Mouse (Mus musculus) embryonic facial prominence, embryonic 10.5 days (tissue): ENCODE results near the gene Rpl36-ps4. TPM values are rescaled to one million over a fixed set of nuclear protein-coding genes. Genes with fewer than 3 reads are reported as not detected.

Experiments
- DNase-seq: peaks from one replicate; pipeline ENCODE4 v3.0.0-alpha.2; 2017; ENCODE audit warnings: low spot score
- H3K27ac ChIP-seq: fragments of 300-500 bp; sonication (generic); replicated peaks from 2 replicates; pipeline ENCODE4 v1.5.1; 2016; ENCODE audit warnings: mild to moderate bottlenecking
- H3K27me3 ChIP-seq: fragments of 300-500 bp; sonication (generic); replicated peaks from 2 replicates; pipeline ENCODE4 v1.6.1; 2016; ENCODE audit warnings: low read depth, mild to moderate bottlenecking; ENCODE audit not compliant: poor library complexity, severe bottlenecking
- H3K36me3 ChIP-seq: fragments of 300-500 bp; sonication (generic); replicated peaks from 2 replicates; pipeline ENCODE4 v1.6.1; 2016; ENCODE audit warnings: mild to moderate bottlenecking, moderate library complexity
- H3K4me1 ChIP-seq: fragments of 300-500 bp; sonication (generic); 2 replicates; pipeline ENCODE4 v1.6.1; 2016
- H3K4me3 ChIP-seq: fragments of 300-500 bp; sonication (generic); 2 replicates; pipeline ENCODE4 v1.5.1; 2016; ENCODE audit warnings: mild to moderate bottlenecking, moderate library complexity
- H3K9me3 ChIP-seq: fragments of 300-500 bp; sonication (generic); 2 replicates; pipeline ENCODE4 v1.6.1; 2016; ENCODE audit warnings: mild to moderate bottlenecking
- WGBS: fragments of 180-500 bp; shearing (Covaris S2); methylation state at CpG from one replicate; pipeline ENCODE4 v1.1.7; 2016; 5-methylcytosine and 5-hydroxymethylcytosine counted together
- polyA plus RNA-seq: library from polyadenylated mRNA; unstranded; fragments of >200 nt; fragmentation: Nextera tagmentation; extraction: Ambion mirVana; gene quantifications from 2 replicates; pipeline ENCODE4 v1.2.1, GENCODE M21; 2016

Rpl36-ps4 gene
- not detected in 2 replicates for polyA plus RNA-seq

DNA sequence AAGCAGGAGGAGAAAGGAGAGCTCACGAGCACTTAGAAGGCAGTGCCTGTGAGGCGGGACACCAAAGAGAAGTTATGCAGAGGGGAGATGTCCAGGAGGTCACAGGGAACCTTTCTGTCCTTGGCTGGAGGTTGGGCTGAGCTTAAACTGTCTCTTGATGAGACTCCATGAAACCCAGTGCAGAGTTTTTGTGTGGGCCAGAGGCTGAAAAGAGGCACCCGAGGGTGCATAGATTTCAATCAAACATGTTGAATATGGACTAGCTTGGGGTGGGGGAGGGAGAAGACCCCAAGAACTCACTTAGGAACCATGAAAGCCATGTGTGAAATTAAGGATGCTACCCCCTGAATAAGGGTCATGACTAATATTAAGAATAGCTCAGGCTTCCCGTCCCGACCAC is at the start of gene Rpl36-ps4:
TSS of gene Rpl36-ps4 (plus strand) at position 301 of the 400 bp plus-strand sequence.
- Histone ChIP-seq H3K4me3 (no peak within 1 kb of the TSS), H3K36me3 (no peaks in the 10 kb centered on the region), H3K27me3 (no peaks in the 10 kb centered on the region), H3K27ac (no peak within 1 kb of the TSS), H3K9me3 (no peaks in the 10 kb centered on the region), H3K4me1 (0 out of 2 replicates have a peak, but pooled peaks cover 4% of the 10 kb centered on the region)
- no peak for DNase-seq
- WGBS: 92% methylated on average over 5 of the region's 5 CpGs

DNA sequence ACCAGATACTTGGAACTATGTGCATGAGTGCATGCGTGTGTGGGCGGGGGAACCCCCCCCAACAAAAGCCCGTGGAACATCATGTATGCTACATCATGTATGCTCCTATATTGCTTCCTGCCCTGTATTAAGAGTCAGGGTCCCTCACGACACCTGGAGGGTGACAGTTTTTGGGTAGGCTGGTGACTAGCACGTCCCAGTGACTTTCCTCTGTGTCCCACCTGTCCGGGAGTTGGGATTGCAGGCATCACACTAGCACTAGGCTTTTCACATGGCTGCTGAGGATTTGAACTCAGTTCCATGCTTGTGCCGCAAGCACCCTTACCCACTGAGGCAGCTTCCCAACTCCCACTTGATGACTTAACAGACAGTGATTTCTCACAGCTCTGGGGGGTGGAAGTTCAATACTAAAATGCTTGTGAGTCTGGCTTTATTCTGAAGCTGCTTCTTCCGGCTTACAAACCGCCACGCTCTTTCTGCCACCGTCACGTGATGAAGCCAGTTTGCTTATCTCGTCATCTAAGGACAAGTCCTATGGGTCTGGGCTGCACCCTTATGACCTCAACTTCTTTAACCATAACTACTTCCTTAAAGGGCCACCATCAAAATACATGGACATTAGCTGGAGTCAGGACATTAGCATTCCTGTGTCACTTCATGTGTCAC is 49.2 kb upstream of the Rpl36-ps4 start:
- 84% methylated on average over 13 of the region's 13 CpGs for WGBS
- H3K27me3 ChIP-seq: peaks cover 16% of the 10 kb centered on the region
- no peaks in the 10 kb centered on the region for H3K36me3 ChIP-seq
- H3K4me1 ChIP-seq: no peaks in the 10 kb centered on the region; the same call in none of the 2 replicates
- no peaks in the 10 kb centered on the region for H3K9me3 ChIP-seq
- H3K4me3 ChIP-seq: no peak overlapping the region
- DNase-seq: no peak
- H3K27ac ChIP-seq: no peak overlapping the region

DNA sequence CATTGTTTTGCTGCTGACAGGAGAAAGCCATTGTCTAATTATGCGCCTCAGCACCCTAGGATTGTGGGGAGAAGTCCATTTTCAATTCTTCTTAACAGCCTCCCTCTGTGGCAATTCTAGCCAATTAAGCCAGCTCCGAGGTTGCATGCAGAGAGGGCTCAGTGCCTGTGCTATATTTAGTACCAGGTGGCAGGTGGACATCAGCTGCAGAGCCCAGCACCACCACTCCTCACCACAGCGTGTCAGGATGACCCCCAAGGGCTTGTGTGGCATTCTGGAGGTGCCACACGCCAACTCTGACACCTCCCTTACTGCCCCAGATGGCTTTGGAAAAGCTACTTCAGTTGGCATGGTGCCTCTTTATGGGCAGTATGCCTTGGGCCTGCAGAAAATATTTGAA is 48.5 kb upstream of the Rpl36-ps4 start:
- WGBS: 43% methylated on average over 4 of the region's 4 CpGs
- no peaks in the 10 kb centered on the region for H3K9me3 ChIP-seq
- no peak overlapping the region for H3K27ac ChIP-seq
- H3K4me1 ChIP-seq: peaks cover 2% of the 10 kb centered on the region
- no peak overlapping the region for H3K4me3 ChIP-seq
- no peaks in the 10 kb centered on the region for H3K36me3 ChIP-seq
- H3K27me3 ChIP-seq: peaks cover 16% of the 10 kb centered on the region
- DNase-seq: no peak

DNA sequence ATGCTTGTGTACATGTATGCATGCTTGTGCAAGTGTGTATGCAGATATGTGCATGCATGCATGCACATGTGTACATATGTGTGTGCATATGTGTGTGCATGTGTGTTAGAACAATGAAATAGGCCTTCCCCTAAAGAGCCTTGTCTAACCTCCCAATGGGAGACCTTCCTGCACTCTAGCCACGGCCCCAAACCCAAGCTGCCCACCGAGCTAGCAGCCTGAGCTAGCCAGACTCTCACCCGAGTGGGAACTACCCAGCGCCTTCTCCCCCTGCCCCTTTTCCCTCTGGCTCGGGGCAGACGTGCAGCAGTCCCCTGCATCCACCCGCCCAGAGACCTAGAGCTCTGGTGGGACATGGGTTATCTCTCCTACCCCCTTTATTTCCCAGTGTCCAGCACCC is 47.3 kb upstream of the Rpl36-ps4 start:
- Histone ChIP-seq H3K27ac (no peak overlapping the region), H3K4me1 (peaks cover 14% of the 10 kb centered on the region), H3K4me3 (no peak overlapping the region), H3K27me3 (peaks cover 16% of the 10 kb centered on the region), H3K36me3 (no peaks in the 10 kb centered on the region), H3K9me3 (no peaks in the 10 kb centered on the region)
- WGBS: 78% methylated on average over 7 of the region's 7 CpGs
- no peak for DNase-seq

DNA sequence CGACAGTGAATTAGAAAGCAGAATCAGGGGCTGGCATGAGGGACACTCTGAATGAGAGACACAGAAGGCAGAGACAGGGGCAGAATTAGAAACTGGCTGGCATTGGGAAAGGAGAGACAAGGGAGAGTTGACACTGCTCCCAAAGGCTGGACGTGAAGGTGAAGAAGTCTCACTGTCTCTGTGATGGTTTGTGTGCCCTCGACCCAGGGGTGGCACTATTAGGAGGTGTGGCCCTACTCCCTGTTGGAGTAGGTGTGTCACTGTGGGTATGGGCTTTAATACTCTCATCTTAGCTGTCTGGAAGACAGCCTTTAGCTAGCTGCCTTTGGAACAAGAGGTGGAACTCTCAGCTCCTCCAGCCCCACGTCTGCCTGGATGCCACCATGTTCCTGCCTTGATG is 46.8 kb upstream of the Rpl36-ps4 start:
- Histone ChIP-seq H3K4me3 (no peak overlapping the region), H3K4me1 (peaks cover 19% of the 10 kb centered on the region), H3K9me3 (no peaks in the 10 kb centered on the region), H3K36me3 (no peaks in the 10 kb centered on the region), H3K27ac (no peak overlapping the region), H3K27me3 (peaks cover 16% of the 10 kb centered on the region)
- WGBS: 83% methylated on average over 4 of the region's 4 CpGs
- DNase-seq: no peak

DNA sequence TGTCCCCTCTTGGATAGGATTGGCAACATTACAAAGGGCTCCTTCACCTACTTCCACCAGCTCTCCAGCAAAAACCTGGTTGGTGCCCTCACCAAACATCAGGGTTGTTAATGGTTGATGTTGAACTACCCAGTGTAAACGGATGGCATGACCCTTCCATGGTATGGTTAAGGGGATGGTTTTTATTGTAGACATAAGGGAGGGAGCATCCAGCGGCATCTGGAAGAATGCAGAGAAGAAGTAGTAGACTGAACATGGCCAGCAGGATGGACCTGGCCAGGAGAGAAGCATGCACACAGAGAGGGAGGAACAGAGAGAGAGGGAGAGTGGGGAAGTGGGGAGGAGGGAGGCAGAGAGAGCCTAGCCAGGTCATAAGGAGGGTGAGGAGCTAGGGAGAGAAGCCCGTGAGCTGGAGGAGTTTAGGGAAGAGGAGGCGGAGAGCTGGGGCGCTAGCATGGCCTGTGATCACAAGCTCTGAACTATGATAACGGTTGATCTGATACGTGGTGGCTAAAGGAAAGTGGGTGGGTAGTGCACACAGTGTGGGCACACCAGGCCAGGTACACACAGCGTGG is 45.3 kb upstream of the Rpl36-ps4 start:
- H3K27ac ChIP-seq: no peak overlapping the region
- H3K36me3 ChIP-seq: no peaks in the 10 kb centered on the region
- H3K4me1 ChIP-seq: peaks cover 23% of the 10 kb centered on the region
- no peak overlapping the region for H3K4me3 ChIP-seq
- no peaks in the 10 kb centered on the region for H3K9me3 ChIP-seq
- 87% methylated on average over 8 of the region's 8 CpGs for WGBS
- peaks cover 16% of the 10 kb centered on the region for H3K27me3 ChIP-seq
- DNase-seq: no peak

DNA sequence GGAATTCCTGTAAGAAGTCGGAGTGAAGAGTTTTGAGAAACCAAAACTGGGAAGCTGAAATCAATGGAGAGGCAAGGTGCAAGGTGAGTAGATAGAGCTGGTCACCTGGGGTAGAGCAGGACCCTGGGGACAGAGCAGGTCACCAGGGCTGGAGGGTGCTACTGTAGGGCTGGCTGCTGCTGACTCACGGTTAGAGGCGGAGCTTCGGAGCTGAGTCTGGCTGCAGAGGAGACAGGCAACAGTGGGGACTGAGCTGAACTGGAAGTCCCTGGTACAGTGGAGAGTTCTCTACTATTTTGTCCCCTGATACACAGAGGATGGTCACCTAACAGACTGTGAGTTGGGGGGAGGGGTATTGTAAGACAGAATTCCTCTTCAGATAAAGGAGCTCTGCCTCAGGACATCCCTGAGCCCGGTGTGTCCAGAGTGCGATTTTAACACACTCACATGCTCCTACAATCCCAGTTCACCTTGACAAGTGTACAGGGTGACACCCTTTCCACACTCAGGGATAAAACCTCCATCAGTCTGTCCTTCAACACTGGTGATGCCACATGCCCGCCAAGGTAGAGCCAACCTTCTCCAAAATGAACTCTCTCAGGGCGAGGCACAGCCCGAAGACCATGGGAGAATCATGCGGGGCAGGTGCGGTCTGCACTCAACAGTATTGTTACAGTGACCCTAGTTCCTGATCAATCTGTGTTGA is 44.3 kb upstream of the Rpl36-ps4 start:
- DNase-seq: no peak
- H3K4me3 ChIP-seq: no peak overlapping the region
- no peaks in the 10 kb centered on the region for H3K9me3 ChIP-seq
- H3K4me1 ChIP-seq: peaks cover 23% of the 10 kb centered on the region
- H3K36me3 ChIP-seq: no peaks in the 10 kb centered on the region
- WGBS: 81% methylated on average over 11 of the region's 11 CpGs
- H3K27ac ChIP-seq: no peak overlapping the region
- H3K27me3 ChIP-seq: peaks cover 16% of the 10 kb centered on the region

DNA sequence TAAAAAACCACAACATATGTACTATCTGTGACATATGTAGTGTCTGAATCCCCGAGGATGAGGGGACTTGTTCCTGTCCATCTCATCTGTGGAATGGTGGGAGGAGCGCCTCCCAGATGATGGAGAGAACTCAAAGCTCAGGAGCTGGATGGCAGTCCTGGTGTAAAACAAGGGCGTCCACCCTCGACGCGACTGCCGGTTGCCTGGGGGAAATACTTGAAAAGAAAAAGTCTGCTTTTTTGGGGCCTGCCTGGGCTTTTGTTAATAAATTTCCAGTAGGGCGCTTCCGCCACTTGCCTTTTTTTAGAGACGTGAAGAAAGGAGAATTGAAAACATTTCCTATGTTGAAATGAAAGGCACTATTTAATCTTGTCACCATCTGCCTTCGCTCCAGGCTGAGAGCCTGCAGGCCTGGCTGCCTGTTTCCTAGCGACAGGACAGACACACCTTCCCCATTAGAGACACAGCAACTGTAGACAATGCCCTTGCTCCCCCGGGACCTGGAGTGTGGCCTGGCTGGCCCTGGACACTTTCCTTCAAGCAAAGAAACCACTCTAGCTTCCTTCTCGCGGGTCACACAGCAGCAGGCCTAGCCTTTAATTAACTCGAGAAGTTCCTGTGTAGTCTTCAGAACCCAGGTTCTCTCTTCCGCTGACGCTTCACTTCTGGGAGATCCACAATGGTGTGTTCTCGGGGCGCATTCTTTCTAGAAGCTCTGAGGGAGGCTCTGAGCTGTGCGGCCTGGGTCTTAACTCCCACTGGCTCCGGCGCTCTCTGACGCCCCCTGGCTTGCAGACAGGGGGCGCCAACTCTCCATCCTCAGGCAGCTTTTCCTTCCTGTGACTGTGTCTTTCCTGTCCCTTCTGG is 43.3 kb upstream of the Rpl36-ps4 start:
- 23% methylated on average over 25 of the region's 25 CpGs for WGBS
- 0 out of 2 replicates have a peak overlapping the region, but pooled peaks have one; percentile 18 for H3K4me3 ChIP-seq

DNA sequence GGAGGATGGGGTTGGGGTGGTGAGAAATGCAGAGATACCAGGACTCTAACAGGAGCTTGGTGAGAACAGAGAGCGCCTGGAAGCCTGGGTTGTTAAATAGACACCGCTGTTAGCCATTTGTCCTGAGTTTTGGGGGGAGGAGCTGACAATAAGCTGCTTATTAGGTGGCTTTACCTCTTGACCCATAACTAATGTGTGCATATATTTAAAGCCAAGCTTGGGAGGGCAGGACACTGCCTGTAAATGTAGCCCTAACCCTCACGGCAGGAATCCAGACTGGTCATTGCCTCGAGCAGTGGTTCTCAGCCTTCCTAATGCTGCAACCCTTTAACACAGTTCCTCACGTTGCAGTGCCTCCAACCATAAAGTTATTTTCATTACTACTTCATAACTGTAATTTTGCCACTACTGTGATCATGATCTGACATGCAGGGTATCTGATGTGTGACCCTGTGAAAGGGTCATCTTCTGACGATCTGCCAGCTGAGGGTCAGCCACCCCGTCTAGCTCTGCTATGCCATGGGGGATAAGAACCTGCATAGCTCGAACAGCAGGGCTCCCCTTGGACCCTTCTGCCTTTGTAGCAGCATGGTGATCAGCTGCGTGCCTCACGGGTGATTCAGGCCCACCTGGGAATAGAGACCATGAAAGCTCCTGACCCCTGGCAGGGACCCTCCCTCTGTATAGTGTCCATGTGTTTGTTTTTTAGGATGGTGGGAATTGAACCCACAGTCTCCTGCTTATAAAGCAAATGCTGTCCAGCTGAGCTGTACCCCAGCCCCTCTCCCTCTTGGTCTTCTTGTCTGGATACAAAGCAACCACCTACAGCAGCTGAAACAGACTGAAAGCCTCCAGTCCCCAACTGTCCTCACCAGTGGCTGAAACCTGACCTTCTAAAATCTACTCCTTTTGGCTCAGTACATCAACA is 42.0 kb upstream of the Rpl36-ps4 start:
- H3K36me3 ChIP-seq: no peaks in the 10 kb centered on the region
- H3K4me1 ChIP-seq: peaks cover 23% of the 10 kb centered on the region
- no peak overlapping the region for H3K4me3 ChIP-seq
- H3K27ac ChIP-seq: no peak overlapping the region
- H3K27me3 ChIP-seq: peaks cover 16% of the 10 kb centered on the region
- WGBS: 36% methylated on average over 10 of the region's 10 CpGs
- H3K9me3 ChIP-seq: no peaks in the 10 kb centered on the region
- DNase-seq: no peak

More for the DNA sequence above, 43.3 kb upstream of the Rpl36-ps4 start:
- Histone ChIP-seq H3K9me3 (no peaks in the 10 kb centered on the region), H3K27ac (peak overlapping the region; percentile 67), H3K36me3 (no peaks in the 10 kb centered on the region), H3K27me3 (peaks cover 16% of the 10 kb centered on the region), H3K4me1 (peaks cover 23% of the 10 kb centered on the region)
- peak; percentile 70 for DNase-seq

DNA sequence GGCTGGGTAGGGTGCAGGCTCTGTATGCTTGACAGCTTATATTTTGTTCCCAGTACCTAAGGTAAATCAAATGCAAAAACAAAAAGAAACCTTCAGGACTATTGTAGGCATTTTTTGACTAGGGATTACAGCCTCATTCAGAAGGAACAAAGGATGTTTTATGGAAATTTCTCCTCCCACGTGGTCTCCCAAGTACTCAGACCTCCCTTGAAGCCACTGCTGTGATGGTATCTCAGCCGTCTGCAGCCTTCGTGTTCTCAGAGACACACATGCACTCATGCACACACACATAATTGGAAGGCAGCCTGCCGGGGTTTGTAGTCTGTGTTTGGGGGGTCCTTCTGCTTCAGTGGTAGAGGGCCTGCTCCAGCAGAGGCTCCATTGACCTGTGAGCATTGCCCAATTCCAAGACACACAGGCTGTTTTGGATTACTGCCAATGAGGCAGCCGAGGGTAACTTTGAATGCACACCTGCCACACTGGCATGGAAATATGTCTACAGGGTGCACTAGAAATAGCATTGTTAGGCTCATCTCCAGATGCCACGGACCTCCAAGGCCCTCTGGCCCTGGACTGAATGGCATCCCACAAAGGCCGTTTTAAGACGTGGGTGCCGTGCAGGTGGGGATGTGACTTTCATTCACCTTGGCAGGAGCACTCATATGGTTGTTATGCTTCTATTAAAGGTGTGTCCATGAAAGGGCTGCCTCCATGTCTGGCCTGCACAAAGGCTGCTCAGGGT is 41.1 kb upstream of the Rpl36-ps4 start:
- DNase-seq: no peak
- 67% methylated on average over 9 of the region's 9 CpGs for WGBS
- Histone ChIP-seq H3K27me3 (peaks cover 16% of the 10 kb centered on the region), H3K4me1 (peaks cover 23% of the 10 kb centered on the region), H3K36me3 (no peaks in the 10 kb centered on the region), H3K4me3 (no peak overlapping the region), H3K9me3 (no peaks in the 10 kb centered on the region), H3K27ac (no peak overlapping the region)

DNA sequence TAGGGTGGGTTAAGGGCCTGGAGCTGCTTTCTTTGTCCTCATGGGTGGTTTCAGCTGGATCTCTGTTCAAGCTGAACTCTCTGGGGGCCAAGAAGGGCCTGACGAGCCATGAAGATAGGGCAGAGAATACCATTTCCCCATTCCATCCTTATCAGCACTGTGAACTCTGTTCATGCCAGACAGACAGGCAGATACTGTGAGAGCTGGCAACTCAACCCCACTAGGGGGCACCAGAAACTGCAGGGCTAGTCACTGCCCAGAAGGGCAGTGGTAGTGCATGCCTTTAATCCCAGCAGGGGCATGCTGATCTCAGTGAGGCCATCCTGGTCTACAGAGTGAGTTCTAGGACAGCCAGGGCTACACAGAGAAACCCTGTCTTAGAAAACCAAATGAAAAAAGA is 38.2 kb upstream of the Rpl36-ps4 start:
- DNase-seq: peak; percentile 51
- Histone ChIP-seq H3K9me3 (no peaks in the 10 kb centered on the region), H3K4me3 (no peak overlapping the region), H3K4me1 (peaks cover 18% of the 10 kb centered on the region), H3K27ac (no peak overlapping the region), H3K36me3 (no peaks in the 10 kb centered on the region), H3K27me3 (no peaks in the 10 kb centered on the region)
- 50% methylated on average over 1 of the region's 1 CpGs for WGBS
